ENCODE assay signal across 8 mouse cellular contexts in genomic region chr6:65079139-65079538, GRCm38 (mm10). TPM values are rescaled to one million over a fixed set of nuclear protein-coding genes. Genes with fewer than 3 reads are reported as not detected.
DNase-seq lines count a peak whose midpoint lies in the region; ATAC-seq and TF ChIP-seq lines count a peak whose summit lies in the region.
"Had no signal": no experiment of that assay in that cellular context is flagged by ENCODE, and none has a peak within 500 bp of the region (broad histone marks: within the 10 kb centered on the region; RNA-seq: fewer than 3 reads in every experiment).

No protein-coding gene starts in this region.

- peak; percentile 44 for TF ChIP-seq RAD21 in MEL (IDR thresholded peaks at IDR 0.05; ENCODE audit: low read depth, low read length)

- WGBS in kidney, adult 2 months, result 89% methylated on average over 1 of the region's 1 CpGs

- peaks cover 1% of the 10 kb centered on the region; the same call in 1 of the 2 replicates for H3K36me3 ChIP-seq in kidney, adult 2 months (ENCODE audit: control insufficient read depth, insufficient read depth, low read length)
- peaks cover 0 to 31% of the 10 kb centered on the region in 2 experiments; a peak in 2 of 4 replicates for H3K36me3 ChIP-seq in MEL (ENCODE audit: control insufficient read depth in 1 of 2, insufficient read depth in 2 of 2, low read length in 2 of 2)

- TF ChIP-seq EP300 in MEL (IDR thresholded peaks at IDR 0.05; ENCODE audit: low read depth in 1 of 2, low read length in 2 of 2), result no peak

- H3K79me2 ChIP-seq in MEL (ENCODE audit: control insufficient read depth, insufficient read depth, low read length, poor library complexity), result no peaks in the 10 kb centered on the region; the same call in 1 of the 2 replicates

- no peak for TF ChIP-seq CTCF in kidney, adult 2 months (conservative IDR thresholded peaks at IDR 0.05; ENCODE audit: insufficient read depth, insufficient read length, low read depth, low read length)
- peak in 2 of 3 experiments; percentile 31 to 50; a peak in 3 of 6 replicates for TF ChIP-seq CTCF in MEL (IDR thresholded peaks at IDR 0.05 in 2 of 3, conservative IDR thresholded peaks at IDR 0.05 in 1 of 3; ENCODE audit: control insufficient read depth in 1 of 3, insufficient read depth in 1 of 3, low read depth in 2 of 3, low read length in 3 of 3, poor library complexity in 1 of 3, severe bottlenecking in 1 of 3)

- TF ChIP-seq POLR2A in kidney, adult 2 months (IDR thresholded peaks at IDR 0.05; ENCODE audit: low read depth, low read length), result no peak
- TF ChIP-seq POLR2A in MEL (IDR thresholded peaks at IDR 0.05; ENCODE audit: control insufficient read depth in 1 of 2, insufficient read depth in 1 of 2, low read depth in 1 of 2, low read length in 2 of 2, poor library complexity in 1 of 2), result no peak

- DNase-seq in kidney, adult 2 months, result peak; percentile 13
- DNase-seq in kidney, postnatal 25 days, result no peak
- peak; percentile 9 for DNase-seq in CD4-positive helper T cell, adult 2 months (ENCODE audit: low read depth, low spot score)
- peak; percentile 53 for DNase-seq in MEL (ENCODE audit: low read depth, low spot score)
- DNase-seq in urinary bladder, adult 18-20 months (ENCODE audit: low spot score in 2 of 2), result no peak
- no peak for DNase-seq in spleen, postnatal 10 days (ENCODE audit: low spot score in 2 of 2)

- peak; percentile 69 for ATAC-seq in inflammation-experienced regulatory T-cells, adult 6 months

- H3K27ac ChIP-seq in kidney, adult 2 months (ENCODE audit: insufficient read depth, low read depth, low read length), result no peak overlapping the region
- no peak overlapping the region for H3K27ac ChIP-seq in MEL (ENCODE audit: control insufficient read depth, low read depth, low read length)
- H3K27ac ChIP-seq: lung, embryonic 15.5 days had no signal

- no peaks in the 10 kb centered on the region for H3K4me1 ChIP-seq in kidney, adult 2 months (ENCODE audit: control insufficient read depth, insufficient read depth, low read length)
- no peaks in the 10 kb centered on the region for H3K4me1 ChIP-seq in MEL (ENCODE audit: control insufficient read depth in 1 of 2, insufficient read depth in 2 of 2, low read length in 2 of 2)
- H3K4me1 ChIP-seq: lung, embryonic 15.5 days had no signal

- H3K27me3 ChIP-seq in kidney, adult 2 months (replicated peaks; ENCODE audit: control insufficient read depth, insufficient read depth, low read length), result no peaks in the 10 kb centered on the region
- no peaks in the 10 kb centered on the region for H3K27me3 ChIP-seq in MEL (ENCODE audit: control insufficient read depth in 1 of 2, insufficient read depth in 2 of 2, low read length in 2 of 2)
- H3K27me3 ChIP-seq: lung, embryonic 15.5 days had no signal

- no peak overlapping the region for H3K4me3 ChIP-seq in kidney, adult 2 months (ENCODE audit: insufficient read depth, low read depth, low read length)
- no peak overlapping the region for H3K4me3 ChIP-seq in MEL (ENCODE audit: control insufficient read depth in 1 of 2, insufficient read depth in 1 of 2, low read depth in 2 of 2, low read length in 2 of 2)
- H3K4me3 ChIP-seq: lung, embryonic 15.5 days had no signal

- no peaks in the 10 kb centered on the region for H3K9me3 ChIP-seq in MEL (replicated peaks; ENCODE audit: insufficient read depth, low read length)
- H3K9me3 ChIP-seq: lung, embryonic 15.5 days had no signal

- H3K9ac ChIP-seq in MEL (ENCODE audit: control insufficient read depth, low read depth, low read length, poor library complexity, severe bottlenecking), result no peak overlapping the region
- H3K9ac ChIP-seq: lung, embryonic 15.5 days had no signal

TF ChIP-seq in MEL, 35 proteins besides CTCF, POLR2A, EP300 and RAD21:
- TF ChIP-seq SMC3 (IDR thresholded peaks at IDR 0.05; ENCODE audit: low read depth, low read length), result peak; percentile 41
- TF ChIP-seq GATA1 (IDR thresholded peaks at IDR 0.05; ENCODE audit: low read depth, low read length), result no peak
- no peak for TF ChIP-seq POLR2AphosphoS2 (IDR thresholded peaks at IDR 0.05; ENCODE audit: low read length)
- no peak for TF ChIP-seq POLR2AphosphoS5 (IDR thresholded peaks at IDR 0.05; ENCODE audit: borderline replicate concordance, low read depth, low read length)
TF ChIP-seq in MEL: peak in this region for 1.

RNA-seq across cellular contexts. Expression of gene Smarcad1, which starts 36.8 kb away (rescaled TPM):
- polyA plus RNA-seq in kidney, adult 2 months (2012; rRNA removed), result 12.6 and 13.9 TPM in 2 replicates
- total RNA-seq in MEL (2012; rRNA removed), result 41.2 and 42.7 TPM in 2 replicates
- polyA plus RNA-seq in MEL (2012; ENCODE audit: insufficient read depth in 1 of 2, insufficient read length in 2 of 2, low read depth in 1 of 2, low replicate concordance in 2 of 2, missing spikeins in 1 of 2), result 10 to 100 TPM; 40.7 to 45.0 TPM
- polyA plus RNA-seq in inflammation-experienced regulatory T-cells, adult 6 months (2017; shearing (Covaris generic)), result 10 to 100 TPM; 33.8 to 56.1 (median 35.1) TPM

Comparison
In these comparisons a context has a peak if more than half of its experiments do, and no peak if none do; other contexts are left out.
1. DNase-seq: peak in kidney, adult 2 months (single experiment), CD4-positive helper T cell, adult 2 months (single experiment) and MEL (single experiment); none in kidney, postnatal 25 days (0 of 2), urinary bladder, adult 18-20 months (0 of 2) and spleen, postnatal 10 days (0 of 2).